Mouse (Mus musculus) gonadal fat pad, adult 2 months (tissue): ENCODE data around the gene Arhgap10. TPM values are rescaled to one million over a fixed set of nuclear protein-coding genes. Genes with fewer than 3 reads are reported as not detected.

Experiments used
- DNase-seq: peaks from one replicate; pipeline ENCODE4 v3.0.0-alpha.2; 2012; ENCODE audit warnings: low read depth
- polyA plus RNA-seq: library from polyadenylated mRNA; depleted of rRNA; stranded (reverse); fragments of >200 nt; gene quantifications from 2 replicates; pipeline ENCODE4 v1.2.3, GENCODE M21; 2012; rRNA removed

Gene Arhgap10
- polyA plus RNA-seq, 1 experiment: 7.6 TPM

DNA sequence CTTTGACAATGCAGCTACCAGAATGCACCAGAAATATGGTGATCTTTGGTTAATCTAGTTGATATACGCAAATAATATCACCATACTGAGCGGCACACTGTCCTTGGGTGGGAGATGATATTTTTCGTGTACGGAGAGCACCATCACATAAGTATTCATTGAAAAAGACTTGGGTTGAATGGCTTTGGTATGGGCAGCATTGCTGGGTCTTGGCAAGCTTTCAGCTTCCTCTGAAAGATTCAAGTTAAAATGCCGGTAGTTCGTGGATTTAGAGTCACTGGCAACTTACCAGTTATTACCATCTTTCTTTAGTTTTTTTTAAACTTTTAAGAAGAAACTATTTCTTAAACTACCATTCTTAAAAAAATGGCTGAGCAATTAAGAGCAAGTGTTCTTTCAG is 302.6 kb downstream of the Arhgap10 start:
- no peak for DNase-seq

- DNase-seq: no peak
These were observed 303.1 kb downstream of the Arhgap10 start for GRCm38 (mm10) chr8:77214665-77215064.

GRCm38 (mm10) chr8:77213893-77214464 is 303.8 kb downstream of the Arhgap10 start:
- DNase-seq: no peak

DNA sequence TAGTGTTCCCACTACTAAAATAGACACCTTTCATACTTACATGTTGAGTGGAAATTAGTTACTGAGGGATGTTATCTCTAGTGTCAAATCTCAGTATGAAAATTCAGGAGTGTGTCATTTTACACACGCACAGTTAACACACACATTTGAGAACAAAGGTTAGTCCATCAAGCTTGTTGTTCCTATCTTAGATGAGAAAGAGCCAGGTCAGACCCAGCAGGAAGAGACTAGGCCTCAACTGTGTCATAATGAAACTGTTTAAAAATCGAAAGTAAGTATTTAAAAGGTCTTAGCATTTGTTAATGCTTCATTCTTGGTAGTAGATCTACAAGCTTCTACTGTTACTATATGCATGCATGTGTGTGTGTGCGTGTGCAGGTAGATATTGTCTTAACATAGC is 308.5 kb downstream of the Arhgap10 start:
- DNase-seq: no peak

Other genes with a start within 250 kb of the Arhgap10 start
- gene Prmt9, start 31.4 kb upstream of the Arhgap10 start, polyA plus RNA-seq: 10.1 and 10.7 TPM in 2 replicates
- 12.6 and 12.7 TPM in 2 replicates for gene Tmem184c, start 92.7 kb upstream of the Arhgap10 start, polyA plus RNA-seq
- gene Ednra, start 206.5 kb upstream of the Arhgap10 start, polyA plus RNA-seq: 14.9 and 19.2 TPM in 2 replicates